Mouse (Mus musculus): ENCODE results near the gene Dnah12.

GRCm38 (mm10) chr14:26668371-26669291, 24.4 kb upstream of the Dnah12 start:
- TF ChIP-seq GATA1 (IDR thresholded peaks at IDR 0.05; ENCODE audit: borderline replicate concordance, low read length) (no peak), FLI1 (IDR thresholded peaks at IDR 0.05; ENCODE audit: low read length) (no peak)

All from megakaryocyte, embryonic 14.5 days (primary cell).